Mouse (Mus musculus) skeletal muscle tissue, adult 2 months (tissue): ENCODE results near the gene Tdgf1.

Source experiments
- DNase-seq: peaks from one replicate; pipeline ENCODE4 v3.0.0-alpha.2; 2012; ENCODE audit warnings: low read depth, low spot score

Gene Tdgf1

DNA sequence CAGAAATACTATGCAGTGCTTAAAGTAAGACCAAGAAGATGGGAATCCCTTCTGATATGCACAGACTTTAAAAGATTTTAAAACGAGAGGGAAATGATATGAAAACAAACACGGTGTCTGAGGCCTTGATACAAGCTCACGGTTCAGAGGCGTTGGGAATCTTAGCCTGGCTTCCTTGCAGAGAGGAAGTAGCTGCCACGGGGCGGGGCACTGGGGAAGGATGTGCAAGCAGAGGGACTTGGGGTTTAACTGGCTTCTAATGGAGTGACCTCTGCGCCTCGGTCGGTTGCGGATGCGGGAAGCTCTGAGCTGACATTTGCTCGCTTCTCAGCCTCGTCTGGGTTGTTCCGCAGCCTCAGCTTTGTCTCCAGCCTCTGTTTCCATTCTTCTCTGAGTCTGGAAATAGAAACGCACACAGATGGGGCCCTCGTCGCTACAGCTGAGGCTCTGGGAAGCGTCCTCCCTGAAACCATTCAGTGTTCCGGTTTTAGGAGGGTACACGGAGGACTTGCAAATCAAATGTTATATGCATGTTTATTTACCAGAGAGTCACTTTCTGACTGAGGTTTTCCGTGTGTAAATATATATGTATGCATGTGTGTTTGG lies 31.2 kb downstream of the Tdgf1 start:
- no peak for DNase-seq

DNA sequence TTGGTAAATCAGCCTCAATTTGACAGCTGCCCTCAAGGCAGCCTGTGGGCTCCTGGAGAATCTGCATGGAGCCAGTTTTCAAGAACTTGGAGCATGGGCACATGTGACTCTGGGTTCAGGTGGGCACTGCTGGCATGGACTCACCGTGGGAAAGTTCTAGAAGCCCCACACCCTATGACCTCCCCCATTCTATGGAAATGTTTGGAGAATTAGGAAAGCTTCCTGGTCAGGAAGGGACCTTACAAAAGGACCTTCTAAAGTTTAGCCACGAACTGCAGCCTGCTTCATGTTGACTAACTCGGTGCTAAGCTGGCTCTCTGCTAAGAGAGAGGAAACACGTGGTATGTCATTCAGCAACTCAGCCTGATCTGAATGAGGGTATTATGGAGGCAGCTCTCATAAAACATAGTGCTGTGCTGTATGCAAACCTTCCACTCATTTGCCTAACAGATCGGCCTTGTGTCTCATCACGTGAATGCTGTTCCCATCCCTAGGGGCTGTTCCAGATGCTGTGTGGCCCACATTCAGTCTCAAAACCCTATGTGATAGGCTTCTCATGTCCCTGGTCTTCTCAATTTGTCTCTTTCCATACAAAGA lies 36.5 kb downstream of the Tdgf1 start:
- DNase-seq = no peak

DNA sequence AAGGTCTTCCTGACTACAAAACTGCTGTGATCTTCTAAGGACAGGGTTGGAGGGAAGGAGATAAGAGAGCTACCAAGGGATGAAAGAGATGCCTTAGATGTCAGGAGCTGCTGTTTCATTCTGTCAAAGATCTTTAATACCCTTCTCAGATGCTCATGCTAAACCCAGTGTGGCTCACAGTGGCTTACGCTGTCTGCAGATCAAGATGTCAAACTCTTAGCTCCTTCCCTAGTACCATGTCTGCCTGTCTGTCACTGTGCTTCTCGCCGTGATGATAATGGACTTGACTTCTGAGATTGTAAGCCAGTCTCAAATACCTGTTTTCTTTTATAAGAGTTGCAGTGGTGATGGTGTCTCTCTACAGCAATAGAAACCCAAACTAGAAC lies 37.3 kb downstream of the Tdgf1 start:
- DNase-seq = no peak

DNA sequence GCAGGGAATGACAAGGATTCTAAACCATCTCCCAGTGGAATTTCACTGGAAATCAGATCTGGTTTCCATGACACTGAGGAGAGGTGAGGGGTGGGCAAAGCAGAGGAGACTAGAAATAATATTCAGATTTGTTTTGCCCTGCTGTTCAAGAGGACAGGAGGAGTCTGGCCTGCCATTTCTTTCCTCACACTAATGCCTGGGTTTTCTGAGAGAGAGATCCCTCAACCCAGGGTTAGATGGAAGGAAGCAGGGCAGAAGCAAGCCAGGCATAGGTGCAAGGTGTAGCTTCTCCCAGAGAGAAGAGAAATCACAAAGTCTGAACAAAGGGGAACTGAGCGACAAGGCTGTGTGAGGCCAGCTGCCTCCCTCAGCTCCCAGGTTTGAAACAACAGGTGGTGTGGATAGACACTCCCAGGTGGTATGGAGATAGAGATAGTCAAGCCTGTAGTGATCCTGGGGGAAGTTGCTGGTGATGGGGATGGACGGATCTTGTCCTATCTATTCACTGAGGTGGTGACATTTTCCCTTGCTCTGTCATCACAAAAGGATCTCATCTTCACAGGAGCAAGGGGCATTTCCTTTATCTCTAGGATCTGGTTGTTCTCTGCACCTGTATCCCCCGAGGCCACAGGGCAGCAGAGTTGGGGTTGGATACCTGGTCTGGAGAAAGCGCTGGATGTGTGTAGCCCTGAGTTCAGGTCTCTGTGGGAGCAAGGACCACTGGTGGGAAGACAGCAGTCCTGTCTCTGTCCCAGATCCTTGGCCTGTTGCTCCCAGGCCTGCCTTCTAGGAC lies 37.9 kb downstream of the Tdgf1 start:
- no peak for DNase-seq

DNA sequence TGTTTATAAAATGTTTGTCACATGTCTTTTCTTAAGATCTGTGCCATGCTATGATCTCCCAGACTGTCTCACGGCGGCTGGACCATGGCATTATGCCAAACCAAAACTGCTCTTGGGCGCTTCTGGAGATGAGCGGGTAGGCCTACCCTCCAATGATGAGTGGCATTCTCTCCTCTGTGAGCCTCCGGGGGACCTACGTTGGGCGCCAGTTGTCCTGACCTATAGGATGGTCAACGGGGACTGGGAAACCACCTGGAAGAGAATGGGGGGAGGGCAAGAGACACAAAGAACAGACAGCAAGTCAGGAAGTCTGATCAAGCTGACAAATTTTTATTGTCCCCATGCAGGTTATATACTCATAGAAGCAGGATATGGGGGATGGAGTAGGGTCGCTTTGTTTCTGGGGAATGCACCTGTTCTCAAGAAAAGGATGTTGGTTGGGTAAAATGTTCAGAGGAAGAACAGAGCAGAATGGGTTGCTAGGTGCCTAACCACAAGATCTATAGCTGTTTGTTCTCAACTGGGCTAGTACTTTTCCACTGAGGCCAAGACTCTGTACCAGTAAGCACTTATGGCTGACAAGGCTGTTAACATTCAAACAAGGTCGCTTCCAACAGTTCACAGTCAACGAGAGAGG lies 38.6 kb downstream of the Tdgf1 start:
- no peak for DNase-seq

DNA sequence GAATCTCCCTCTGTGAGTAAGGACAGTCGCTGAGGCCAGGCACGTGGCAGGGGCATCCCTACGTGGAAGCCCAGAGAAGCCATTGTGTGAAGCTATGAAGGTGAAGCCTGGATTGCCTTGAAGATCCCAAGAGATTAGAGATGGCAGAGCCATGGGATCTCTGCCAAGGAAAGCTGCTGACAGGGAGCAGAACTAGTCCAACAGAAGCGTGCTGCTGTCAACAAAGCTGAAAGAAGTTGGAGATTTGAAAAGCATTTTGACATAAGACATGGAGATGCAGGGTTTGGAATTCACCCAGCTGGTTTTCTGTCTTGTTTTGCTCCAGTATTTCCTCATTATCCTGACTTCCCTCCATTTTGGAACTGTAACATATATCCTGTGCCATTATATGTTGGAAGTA lies 43.7 kb downstream of the Tdgf1 start:
- no peak for DNase-seq

DNA sequence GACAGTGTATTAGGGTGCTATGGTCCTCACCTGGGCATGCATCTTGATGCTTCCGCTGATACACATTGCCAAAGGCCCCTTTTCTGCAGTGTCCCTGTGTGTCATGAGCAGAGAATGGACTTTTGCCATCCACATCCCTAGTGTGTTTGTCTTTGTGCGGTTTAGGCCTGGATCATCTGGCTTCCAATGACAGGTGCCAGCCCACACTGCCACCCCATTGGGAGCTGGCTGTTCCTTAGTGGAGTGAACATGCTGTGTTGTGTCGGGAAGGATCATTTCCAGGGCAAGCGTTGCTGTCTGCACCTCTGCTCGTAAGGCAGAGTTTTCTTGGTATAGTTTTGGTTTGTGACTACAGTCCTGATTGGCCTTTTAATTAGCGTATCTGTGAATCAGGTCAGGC lies 44.8 kb downstream of the Tdgf1 start:
- no peak for DNase-seq

DNA sequence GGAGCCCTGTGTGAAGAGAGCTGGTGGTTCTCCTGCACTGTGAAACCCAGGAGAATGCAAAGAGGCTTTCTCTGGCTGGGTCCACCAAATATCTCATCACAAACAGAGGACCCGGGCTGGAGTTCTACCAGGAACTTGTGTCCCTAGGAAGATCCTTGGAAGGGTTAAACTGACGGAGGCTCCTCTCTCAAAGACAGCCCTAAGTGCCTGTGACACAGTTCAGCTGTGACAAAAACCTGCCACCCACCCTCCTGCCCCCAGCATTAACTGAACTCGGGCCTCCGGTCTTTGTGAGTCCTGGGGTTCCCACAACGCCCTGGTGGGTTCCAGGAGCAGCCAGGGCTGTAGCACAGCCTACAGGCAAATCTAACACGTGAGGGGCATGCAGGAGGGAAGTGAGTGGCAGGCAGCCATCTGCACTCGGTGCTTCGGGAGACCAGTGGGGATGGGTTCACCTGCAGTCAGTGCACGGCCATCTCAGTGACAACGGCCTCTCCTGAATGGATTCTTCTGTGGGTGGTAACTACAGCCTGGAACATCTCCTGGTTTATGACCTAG lies 46.4 kb downstream of the Tdgf1 start:
- no peak for DNase-seq

DNA sequence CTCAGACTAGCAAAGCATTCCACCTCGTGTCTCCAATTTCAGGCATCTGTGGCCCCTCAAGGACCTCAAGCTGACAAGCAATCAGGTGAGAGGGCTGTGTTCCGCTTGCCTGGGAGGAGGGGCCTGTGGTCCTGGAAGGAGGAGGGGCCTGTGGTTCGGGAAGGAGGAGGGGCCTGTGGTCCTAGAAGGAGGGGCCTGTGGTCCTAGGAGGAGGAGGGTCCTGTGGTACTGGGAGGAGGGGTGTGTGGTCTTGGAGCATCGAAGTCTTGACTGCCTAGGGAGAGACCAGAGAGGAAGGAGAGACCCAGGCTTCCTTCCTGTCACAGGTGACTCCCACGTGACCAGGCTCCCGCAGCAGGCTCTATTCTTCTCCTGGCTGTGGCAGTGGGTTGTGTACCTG lies 49.4 kb downstream of the Tdgf1 start:
- DNase-seq = no peak

DNA sequence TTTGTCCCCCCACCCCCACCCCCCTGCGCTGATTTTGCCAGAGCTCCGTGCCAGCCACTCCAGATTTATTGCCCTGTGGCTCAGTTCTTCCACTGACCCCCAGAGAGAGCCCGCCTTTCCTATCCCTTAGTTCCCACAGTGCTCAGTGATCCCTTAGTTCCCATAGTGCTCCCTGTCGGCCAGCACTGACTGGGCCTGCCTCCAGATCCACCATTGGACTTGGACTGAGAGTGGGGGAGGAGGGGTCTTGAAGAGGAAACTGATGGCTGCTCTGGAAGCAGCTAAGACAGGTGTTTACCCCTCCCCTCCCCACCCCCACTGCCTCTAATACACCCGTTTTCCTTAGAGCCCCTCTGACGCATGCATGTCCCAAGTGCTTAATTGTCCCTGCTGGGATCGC lies 50.0 kb downstream of the Tdgf1 start:
- no peak for DNase-seq

DNA sequence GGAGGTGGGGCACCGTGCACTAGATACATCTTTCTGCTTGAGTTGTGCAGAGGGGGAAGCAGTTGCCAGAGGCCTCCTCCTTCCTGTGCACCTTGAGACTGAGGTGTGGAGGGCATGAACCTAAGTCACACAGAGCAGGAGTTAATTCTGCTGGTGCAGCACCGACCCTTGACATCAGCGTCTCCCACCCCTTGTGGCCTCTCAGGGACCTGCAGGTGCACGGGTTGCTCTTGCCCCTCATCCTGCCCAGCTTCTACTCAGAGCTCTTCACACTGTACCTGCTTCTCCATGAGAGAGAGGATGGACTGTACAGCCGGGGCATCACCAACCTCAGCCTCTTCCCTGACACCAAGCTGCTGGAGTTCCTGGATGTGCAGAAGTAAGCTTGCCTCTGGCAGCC lies 50.5 kb downstream of the Tdgf1 start:
- DNase-seq = no peak

DNA sequence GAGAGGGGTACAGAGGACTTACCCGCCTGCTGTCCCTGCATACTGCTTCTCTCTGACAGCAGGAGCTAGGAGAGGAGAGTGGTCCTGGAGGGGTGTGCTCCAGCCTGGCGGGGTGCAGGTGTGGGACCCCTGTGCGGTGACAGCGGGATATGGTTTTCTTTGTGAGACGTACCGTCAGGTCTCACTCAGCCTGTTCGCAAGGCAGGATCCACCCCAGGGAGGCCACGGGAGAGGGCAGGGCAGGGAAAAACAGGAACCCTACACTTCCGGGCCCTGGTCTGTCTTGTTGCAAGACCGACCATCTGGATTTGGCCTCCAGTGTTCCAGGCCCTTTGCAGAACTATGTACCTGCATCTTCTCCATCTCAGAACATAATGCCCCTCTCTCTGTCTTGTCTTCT lies 52.5 kb downstream of the Tdgf1 start:
- no peak for DNase-seq

DNA sequence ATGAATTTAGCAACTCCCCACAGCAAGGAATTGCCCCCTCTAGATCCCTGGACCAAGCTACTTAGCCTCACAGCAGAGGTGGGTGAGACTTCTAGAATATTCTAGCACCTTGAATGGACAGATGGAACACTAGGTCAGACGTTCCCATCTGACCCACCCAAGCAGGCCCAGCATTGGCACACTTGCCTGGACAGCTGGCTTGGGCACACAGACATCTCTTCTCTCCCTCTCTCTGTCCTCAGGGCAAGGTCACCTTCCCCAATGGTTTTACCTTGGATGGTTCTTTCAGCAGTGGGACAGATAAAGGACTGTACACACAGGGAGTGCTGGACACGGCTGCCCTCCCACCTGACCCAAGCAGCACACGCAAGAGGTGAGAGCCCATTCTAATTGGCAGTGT lies 53.4 kb downstream of the Tdgf1 start:
- no peak for DNase-seq

DNA sequence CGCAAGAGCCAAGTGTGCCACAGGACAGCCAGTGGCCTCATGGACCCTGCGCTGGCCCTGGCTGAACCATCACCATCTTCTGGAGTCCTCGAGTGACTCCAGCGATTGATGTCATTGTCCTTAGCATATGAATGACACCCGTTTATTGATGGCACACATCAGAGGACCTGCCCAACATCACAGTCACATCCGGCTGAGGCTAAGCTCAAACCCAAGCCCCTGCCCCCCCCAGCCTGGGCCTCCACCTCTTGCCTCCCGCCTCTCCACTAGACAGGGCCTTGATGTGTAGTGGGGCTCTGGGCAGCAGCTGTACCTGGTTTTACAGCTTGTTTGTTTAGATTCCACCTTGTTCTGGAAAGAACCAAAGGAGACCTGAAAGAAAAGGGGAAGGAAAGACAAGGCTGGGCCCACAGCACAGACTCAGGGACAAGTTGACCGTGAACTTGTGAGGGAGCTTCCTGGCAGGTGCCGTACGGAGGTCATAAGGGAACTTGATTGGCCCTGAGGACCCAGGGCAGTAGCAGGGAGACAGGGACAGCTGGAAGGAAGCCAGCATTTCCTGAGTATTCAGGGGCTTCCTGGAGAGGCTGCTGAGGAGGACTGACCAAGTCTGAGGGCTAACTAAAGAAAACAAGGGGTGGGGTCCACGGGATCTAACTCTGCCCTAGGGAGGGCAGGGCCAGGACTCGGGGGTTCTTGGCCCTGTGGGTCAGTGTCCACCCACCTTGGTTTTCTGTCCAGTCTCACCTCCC lies 54.7 kb downstream of the Tdgf1 start:
- no peak for DNase-seq

DNA sequence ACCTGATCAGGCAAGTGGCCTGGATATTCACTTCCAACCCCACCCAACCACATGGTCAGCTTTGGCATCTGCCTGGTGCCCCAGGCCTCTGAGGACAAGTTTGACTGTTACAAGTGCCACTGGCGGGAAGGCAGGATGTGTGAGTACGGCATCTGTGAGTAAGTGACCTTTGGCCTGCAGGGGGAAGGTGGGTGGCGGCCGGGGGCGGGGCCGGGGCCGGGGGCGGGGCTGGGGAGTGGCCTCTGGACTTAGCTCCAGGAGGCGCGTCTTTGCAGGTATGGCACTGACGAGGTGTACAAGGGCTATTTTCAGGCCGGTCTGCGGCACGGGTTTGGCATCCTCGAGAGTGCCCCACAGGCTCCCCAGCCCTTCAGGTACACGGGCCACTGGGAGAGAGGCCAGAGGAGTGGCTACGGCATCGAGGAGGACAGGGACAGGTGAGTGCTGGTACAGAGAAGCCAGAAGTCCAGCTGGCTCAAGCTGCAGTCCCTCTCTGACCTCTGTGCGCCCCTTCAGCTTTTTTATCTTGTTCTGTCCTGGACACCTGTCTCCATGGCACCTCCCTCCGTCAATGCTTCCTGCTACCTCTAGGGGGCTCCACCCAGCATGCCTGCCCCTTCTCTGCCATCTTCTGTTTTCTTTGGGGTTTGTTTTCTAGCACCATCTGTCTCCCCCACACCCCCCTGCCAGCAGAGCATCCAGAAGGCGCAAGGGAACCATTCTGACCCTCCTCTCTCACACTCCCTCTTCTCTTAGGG lies 55.8 kb downstream of the Tdgf1 start:
- no peak for DNase-seq
